Mouse (Mus musculus) thymus, adult 2 months (tissue): Measurements from ENCODE around the gene Rflnb. TPM values are rescaled to one million over a fixed set of nuclear protein-coding genes. Genes with fewer than 3 reads are reported as not detected.

Experiments
- DNase-seq: peaks from one replicate; pipeline ENCODE4 v3.0.0; 2021
- H3K27ac ChIP-seq: fragments of 200-500 bp; 2 replicates; pipeline ENCODE4 v1.5.1; 2012; ENCODE audit warnings: low read length, control low read depth; ENCODE audit not compliant: control insufficient read depth, insufficient read depth
- H3K27me3 ChIP-seq: fragments of 200-500 bp; 2 replicates; pipeline ENCODE4 v1.6.1; 2012; ENCODE audit warnings: mild to moderate bottlenecking, low read length, moderate library complexity, mixed read lengths; ENCODE audit not compliant: control insufficient read depth, insufficient read depth
- H3K36me3 ChIP-seq: fragments of 200-500 bp; 2 replicates; pipeline ENCODE4 v1.6.1; 2012; ENCODE audit warnings: mild to moderate bottlenecking, low read length, moderate library complexity; ENCODE audit not compliant: control insufficient read depth, insufficient read depth
- H3K4me1 ChIP-seq: fragments of 200-500 bp; replicated peaks from 2 replicates; pipeline ENCODE4 v1.6.1; 2012; ENCODE audit warnings: low read length; ENCODE audit not compliant: control insufficient read depth, insufficient read depth
- H3K4me3 ChIP-seq: fragments of 200-500 bp; 2 replicates; pipeline ENCODE4 v1.5.1; 2012; ENCODE audit warnings: mild to moderate bottlenecking, low read length, control low read depth, moderate library complexity; ENCODE audit not compliant: control insufficient read depth, insufficient read depth
- CTCF ChIP-seq: fragments of 200-500 bp; IDR thresholded peaks from 2 replicates; pipeline ENCODE4 v1.5.1; 2012; ENCODE audit warnings: mild to moderate bottlenecking, control low read depth, low read length, moderate library complexity, borderline replicate concordance; ENCODE audit not compliant: control insufficient read depth, poor library complexity, insufficient read depth; ENCODE audit errors: extremely low read depth
- POLR2A ChIP-seq: fragments of 200-500 bp; IDR thresholded peaks from 2 replicates; pipeline ENCODE4 v1.6.1; 2012; ENCODE audit warnings: mild to moderate bottlenecking, low read length, control low read depth, moderate library complexity; ENCODE audit not compliant: control insufficient read depth, poor library complexity, insufficient read depth; ENCODE audit errors: extremely low read depth
- WGBS: fragments of 180-500 bp; shearing (Covaris S2); methylation state at CpG from one replicate; pipeline ENCODE4 v1.1.7; 2018; 5-methylcytosine and 5-hydroxymethylcytosine counted together
- polyA plus RNA-seq: library from polyadenylated mRNA; depleted of rRNA; stranded (reverse); fragments of >200 nt; gene quantifications from 2 replicates; pipeline ENCODE4 v1.2.3, GENCODE M21; 2012

Rflnb gene
- polyA plus RNA-seq, 1 experiment, result 8.9 TPM

DNA sequence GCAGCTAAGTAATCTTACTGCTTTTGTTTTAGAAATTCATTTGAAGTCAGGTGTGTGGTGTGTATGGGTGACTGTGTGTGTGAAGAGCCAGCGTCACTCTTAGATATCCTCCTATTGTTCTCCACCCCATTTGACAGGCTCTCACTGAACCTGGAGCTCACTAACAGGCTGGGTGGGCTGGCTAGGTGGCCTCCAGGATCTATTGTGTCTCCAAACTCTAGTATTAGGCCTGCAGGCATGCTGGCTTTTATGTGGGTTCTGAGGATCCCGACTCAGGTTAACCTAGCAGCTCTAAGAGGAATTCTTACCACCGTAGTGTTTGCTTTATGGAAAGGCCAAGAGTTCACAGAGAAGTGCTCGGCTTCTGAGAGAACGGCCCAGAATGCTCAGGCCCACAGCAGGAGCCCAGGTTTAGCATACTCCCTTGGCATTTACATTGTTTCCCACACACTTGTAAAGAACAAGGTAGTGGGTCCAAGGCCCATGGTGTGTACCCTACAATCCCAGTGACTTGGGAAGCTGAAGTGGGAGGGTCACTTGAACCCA is 23.5 kb upstream of the Rflnb start:
- 90% methylated on average over 5 of the region's 5 CpGs for WGBS
- no peaks in the 10 kb centered on the region for H3K4me1 ChIP-seq
- TF ChIP-seq POLR2A (no peak), CTCF (no peak)
- DNase-seq, result no peak
- H3K36me3 ChIP-seq, result 0 out of 2 replicates have a peak, but pooled peaks cover 4% of the 10 kb centered on the region
- no peaks in the 10 kb centered on the region for H3K27me3 ChIP-seq
- H3K4me3 ChIP-seq, result no peak overlapping the region
- no peak overlapping the region for H3K27ac ChIP-seq

- Histone ChIP-seq H3K4me1 (no peaks in the 10 kb centered on the region), H3K27me3 (no peaks in the 10 kb centered on the region), H3K27ac (no peak overlapping the region), H3K36me3 (0 out of 2 replicates have a peak, but pooled peaks cover 4% of the 10 kb centered on the region), H3K4me3 (no peak overlapping the region)
- no peak for DNase-seq
- TF ChIP-seq CTCF, result no peak
- no peak for TF ChIP-seq POLR2A
- WGBS, result 85% methylated on average over 3 of the region's 3 CpGs
Observed at GRCm38 (mm10) chr11:76050509-76050908, 22.9 kb upstream of the Rflnb start.

DNA sequence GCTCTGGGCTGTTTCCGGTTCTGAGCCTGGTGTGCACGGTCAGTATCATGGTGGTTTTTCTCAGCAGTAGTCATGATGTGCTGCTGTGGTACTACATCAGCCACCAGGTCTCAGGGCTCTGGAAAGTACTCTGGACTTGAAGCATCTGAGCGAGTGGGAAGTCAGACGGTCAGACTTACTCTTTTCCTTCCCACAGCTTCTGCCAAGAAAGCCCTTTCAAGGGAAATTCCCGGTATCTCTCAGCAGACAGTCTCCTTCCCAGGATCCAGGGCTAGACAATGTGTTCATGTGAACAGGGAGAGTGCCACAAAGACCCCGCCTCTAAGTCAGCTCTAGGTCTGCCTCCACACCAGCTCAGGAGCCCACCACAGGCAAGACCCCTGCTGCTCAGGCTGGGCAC is 17.8 kb upstream of the Rflnb start:
- 96% methylated on average over 6 of the region's 6 CpGs for WGBS
- no peaks in the 10 kb centered on the region for H3K27me3 ChIP-seq
- 0 out of 2 replicates have a peak, but pooled peaks cover 2% of the 10 kb centered on the region for H3K4me1 ChIP-seq
- TF ChIP-seq CTCF (no peak), POLR2A (no peak)
- 0 out of 2 replicates have a peak, but pooled peaks cover 7% of the 10 kb centered on the region for H3K36me3 ChIP-seq
- no peak overlapping the region for H3K4me3 ChIP-seq
- no peak overlapping the region for H3K27ac ChIP-seq
- DNase-seq, result no peak

DNA sequence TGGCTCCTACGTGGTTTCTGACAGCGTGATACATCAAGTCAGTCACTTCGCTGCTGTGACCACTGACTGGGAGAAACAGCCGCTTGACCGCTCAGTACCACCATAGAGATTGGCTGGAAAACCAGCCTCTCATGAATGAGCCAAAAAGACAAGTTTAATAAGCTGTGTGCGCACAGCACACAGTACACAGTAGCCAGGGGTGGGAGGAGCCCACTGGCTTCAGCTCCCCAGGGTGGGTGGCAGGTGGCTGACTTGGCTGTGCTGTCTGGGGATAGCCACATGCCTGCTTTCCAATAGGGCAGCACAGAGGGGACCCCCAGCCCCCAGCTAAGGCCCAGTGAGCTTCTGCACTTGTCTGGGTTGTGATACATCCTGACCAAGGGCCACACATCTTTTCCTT is 16.9 kb upstream of the Rflnb start:
- TF ChIP-seq CTCF (no peak), POLR2A (no peak)
- DNase-seq, result no peak
- 97% methylated on average over 6 of the region's 6 CpGs for WGBS
- Histone ChIP-seq H3K4me1 (0 out of 2 replicates have a peak, but pooled peaks cover 2% of the 10 kb centered on the region), H3K4me3 (no peak overlapping the region), H3K27me3 (no peaks in the 10 kb centered on the region), H3K27ac (no peak overlapping the region), H3K36me3 (0 out of 2 replicates have a peak, but pooled peaks cover 7% of the 10 kb centered on the region)

GRCm38 (mm10) chr11:76042882-76043281 is 15.3 kb upstream of the Rflnb start:
- 97% methylated on average over 5 of the region's 5 CpGs for WGBS
- Histone ChIP-seq H3K27ac (no peak overlapping the region), H3K27me3 (no peaks in the 10 kb centered on the region), H3K4me3 (no peak overlapping the region), H3K4me1 (peaks cover 6% of the 10 kb centered on the region), H3K36me3 (0 out of 2 replicates have a peak, but pooled peaks cover 7% of the 10 kb centered on the region)
- TF ChIP-seq CTCF (no peak), POLR2A (no peak)
- DNase-seq, result no peak

GRCm38 (mm10) chr11:76042041-76042638 is 14.6 kb upstream of the Rflnb start:
- Histone ChIP-seq H3K36me3 (0 out of 2 replicates have a peak, but pooled peaks cover 7% of the 10 kb centered on the region), H3K4me1 (peaks cover 10% of the 10 kb centered on the region), H3K4me3 (no peak overlapping the region), H3K27me3 (no peaks in the 10 kb centered on the region), H3K27ac (no peak overlapping the region)
- no peak for DNase-seq
- no peak for TF ChIP-seq CTCF
- no peak for TF ChIP-seq POLR2A
- 90% methylated on average over 10 of the region's 10 CpGs for WGBS

DNA sequence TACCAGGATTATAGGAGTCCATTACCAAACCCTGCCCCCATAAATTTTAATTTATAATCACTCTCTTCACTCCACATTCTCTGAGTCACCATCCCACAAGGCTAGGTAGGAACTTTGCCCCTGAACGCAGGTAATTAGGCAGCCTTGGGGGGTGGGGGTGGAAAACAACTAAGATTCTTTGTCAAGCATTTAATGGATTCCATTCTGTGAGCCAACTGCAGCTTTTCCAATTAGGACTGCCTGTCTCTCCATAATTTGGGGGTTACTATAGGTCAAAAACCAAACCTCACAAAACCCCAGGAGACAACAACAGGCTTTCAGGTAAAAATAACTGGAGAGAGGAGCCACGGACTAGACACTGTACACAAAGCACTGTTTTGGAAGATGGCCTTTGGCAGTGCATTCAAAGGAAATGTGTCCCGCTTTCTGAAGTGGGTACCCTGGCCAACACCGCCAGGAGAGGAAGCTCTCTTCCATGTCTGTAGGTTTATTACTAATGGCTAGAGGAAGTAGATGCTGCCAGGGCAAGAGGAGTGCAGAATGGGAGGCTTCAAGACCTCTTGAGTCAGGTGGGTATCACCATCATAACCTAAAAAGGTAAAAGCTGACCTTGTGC is 13.3 kb upstream of the Rflnb start:
- 96% methylated on average over 4 of the region's 4 CpGs for WGBS
- no peak overlapping the region for H3K27ac ChIP-seq

More for the DNA sequence above, 13.3 kb upstream of the Rflnb start:
- TF ChIP-seq CTCF (no peak), POLR2A (no peak)
- Histone ChIP-seq H3K4me3 (no peak overlapping the region), H3K4me1 (peaks cover 10% of the 10 kb centered on the region), H3K36me3 (0 out of 2 replicates have a peak, but pooled peaks cover 3% of the 10 kb centered on the region), H3K27me3 (no peaks in the 10 kb centered on the region)
- no peak for DNase-seq
